Mouse (Mus musculus) right cerebral cortex, postnatal 14 days (tissue): ENCODE data around the gene Casq1.

Experiments
- DNase-seq: peaks from one replicate; pipeline ENCODE4 v3.0.0; 2022

Casq1 gene

GRCm38 (mm10) chr1:172205741-172206087 is 14.0 kb downstream of the Casq1 start:
- no peak for DNase-seq

- DNase-seq: no peak
Measured at GRCm38 (mm10) chr1:172204814-172205740, 14.6 kb downstream of the Casq1 start.

GRCm38 (mm10) chr1:172204033-172204813 is 15.4 kb downstream of the Casq1 start:
- DNase-seq: no peak

GRCm38 (mm10) chr1:172203566-172203965 is 16.1 kb downstream of the Casq1 start:
- no peak for DNase-seq

- no peak for DNase-seq
Measured at GRCm38 (mm10) chr1:172202894-172203522, 16.7 kb downstream of the Casq1 start.

- DNase-seq: no peak
Measured at GRCm38 (mm10) chr1:172201967-172202880, 17.4 kb downstream of the Casq1 start.

- DNase-seq: peak; percentile 87
Measured at GRCm38 (mm10) chr1:172200871-172201447, 18.7 kb downstream of the Casq1 start.

GRCm38 (mm10) chr1:172200161-172200560 is 19.5 kb downstream of the Casq1 start:
- DNase-seq: no peak

- DNase-seq: no peak
Measured at GRCm38 (mm10) chr1:172198996-172199395, 20.7 kb downstream of the Casq1 start.

- DNase-seq: no peak
Measured at GRCm38 (mm10) chr1:172198316-172198715, 21.4 kb downstream of the Casq1 start.

GRCm38 (mm10) chr1:172197851-172198250 is 21.8 kb downstream of the Casq1 start:
- DNase-seq: no peak

GRCm38 (mm10) chr1:172197146-172197545 is 22.5 kb downstream of the Casq1 start:
- no peak for DNase-seq

GRCm38 (mm10) chr1:172194435-172194834 is 25.2 kb downstream of the Casq1 start:
- DNase-seq: no peak

GRCm38 (mm10) chr1:172192217-172192616 is 27.5 kb downstream of the Casq1 start:
- no peak for DNase-seq

- DNase-seq: no peak
Measured at GRCm38 (mm10) chr1:172191578-172191977, 28.1 kb downstream of the Casq1 start.

GRCm38 (mm10) chr1:172188891-172189290 is 30.8 kb downstream of the Casq1 start:
- no peak for DNase-seq

GRCm38 (mm10) chr1:172186401-172187289 is 33.0 kb downstream of the Casq1 start:
- no peak for DNase-seq

- no peak for DNase-seq
Measured at GRCm38 (mm10) chr1:172183915-172184314, 35.8 kb downstream of the Casq1 start.

GRCm38 (mm10) chr1:172183056-172183455 is 36.6 kb downstream of the Casq1 start:
- DNase-seq: no peak

- DNase-seq: no peak
Measured at GRCm38 (mm10) chr1:172181777-172182176, 37.9 kb downstream of the Casq1 start.

- no peak for DNase-seq
Measured at GRCm38 (mm10) chr1:172180881-172181280, 38.8 kb downstream of the Casq1 start.
